Mouse (Mus musculus) lung, embryonic 15.5 days (tissue): ENCODE results near the gene Zg16. TPM values are rescaled to one million over a fixed set of nuclear protein-coding genes. Genes with fewer than 3 reads are reported as not detected.
"Not testable (repeated sequence)": the region's sequence is repeated elsewhere in the genome, so short reads cannot be mapped to it uniquely, and the experiment has no call there.

Experiments used
- ATAC-seq: fragments of 200-750 bp; cut with Nextera tagmentation; 2 replicates; pipeline ENCODE4 v1.8.0; 2017; ENCODE audit warnings: moderate number of reproducible peaks, borderline replicate concordance; ENCODE audit not compliant: low FRiP score, low TSS enrichment; ENCODE audit errors: extremely low read depth
- H3K27ac ChIP-seq: fragments of 300-500 bp; sonication (generic); 2 replicates; pipeline ENCODE4 v1.5.1; 2015; ENCODE audit warnings: moderate library complexity, mild to moderate bottlenecking, inconsistent platforms
- H3K27me3 ChIP-seq: fragments of 300-500 bp; sonication (generic); 2 replicates; pipeline ENCODE4 v1.6.1; 2015; ENCODE audit warnings: inconsistent platforms
- H3K36me3 ChIP-seq: fragments of 300-500 bp; sonication (generic); 2 replicates; pipeline ENCODE4 v1.6.1; 2015; ENCODE audit warnings: inconsistent platforms
- H3K4me1 ChIP-seq: fragments of 300-500 bp; sonication (generic); 2 replicates; pipeline ENCODE4 v1.6.1; 2015; ENCODE audit warnings: inconsistent platforms
- H3K4me2 ChIP-seq: fragments of 300-500 bp; sonication (generic); 2 replicates; pipeline ENCODE4 v1.6.1; 2015; ENCODE audit warnings: inconsistent platforms, mild to moderate bottlenecking, moderate library complexity
- H3K4me3 ChIP-seq: fragments of 300-500 bp; sonication (generic); 2 replicates; pipeline ENCODE4 v1.5.1; 2015; ENCODE audit warnings: mild to moderate bottlenecking, inconsistent platforms
- H3K9ac ChIP-seq: fragments of 300-500 bp; sonication (generic); 2 replicates; pipeline ENCODE4 v1.6.1; 2015; ENCODE audit warnings: inconsistent platforms
- H3K9me3 ChIP-seq: fragments of 300-500 bp; sonication (generic); 2 replicates; pipeline ENCODE4 v1.6.1; 2016; ENCODE audit warnings: inconsistent platforms
- WGBS: fragments of 180-500 bp; shearing (Covaris S2); methylation state at CpG from one replicate; pipeline ENCODE4 v1.1.7; 2015; 5-methylcytosine and 5-hydroxymethylcytosine counted together
- polyA plus RNA-seq: library from polyadenylated mRNA; unstranded; fragments of >200 nt; fragmentation: Nextera tagmentation; extraction: Ambion mirVana; gene quantifications from 2 replicates; pipeline ENCODE4 v1.2.1, GENCODE M21; 2015

The Zg16 gene
- polyA plus RNA-seq: not detected in 2 replicates

GRCm38 (mm10) chr7:127087278-127088010 is at the start of gene Zg16:
TSS of gene Zg16 (minus strand) at chr7:127087328.
- 0 out of 2 replicates have a peak, but pooled peaks cover 10% of the 10 kb centered on the region for H3K4me1 ChIP-seq
- not testable (repeated sequence) for H3K4me2 ChIP-seq, H3K4me3 ChIP-seq, H3K36me3 ChIP-seq, H3K9me3 ChIP-seq, H3K9ac ChIP-seq, H3K27ac ChIP-seq, H3K27me3 ChIP-seq, ATAC-seq
- WGBS: 71% methylated on average over 6 of the region's 6 CpGs

DNA sequence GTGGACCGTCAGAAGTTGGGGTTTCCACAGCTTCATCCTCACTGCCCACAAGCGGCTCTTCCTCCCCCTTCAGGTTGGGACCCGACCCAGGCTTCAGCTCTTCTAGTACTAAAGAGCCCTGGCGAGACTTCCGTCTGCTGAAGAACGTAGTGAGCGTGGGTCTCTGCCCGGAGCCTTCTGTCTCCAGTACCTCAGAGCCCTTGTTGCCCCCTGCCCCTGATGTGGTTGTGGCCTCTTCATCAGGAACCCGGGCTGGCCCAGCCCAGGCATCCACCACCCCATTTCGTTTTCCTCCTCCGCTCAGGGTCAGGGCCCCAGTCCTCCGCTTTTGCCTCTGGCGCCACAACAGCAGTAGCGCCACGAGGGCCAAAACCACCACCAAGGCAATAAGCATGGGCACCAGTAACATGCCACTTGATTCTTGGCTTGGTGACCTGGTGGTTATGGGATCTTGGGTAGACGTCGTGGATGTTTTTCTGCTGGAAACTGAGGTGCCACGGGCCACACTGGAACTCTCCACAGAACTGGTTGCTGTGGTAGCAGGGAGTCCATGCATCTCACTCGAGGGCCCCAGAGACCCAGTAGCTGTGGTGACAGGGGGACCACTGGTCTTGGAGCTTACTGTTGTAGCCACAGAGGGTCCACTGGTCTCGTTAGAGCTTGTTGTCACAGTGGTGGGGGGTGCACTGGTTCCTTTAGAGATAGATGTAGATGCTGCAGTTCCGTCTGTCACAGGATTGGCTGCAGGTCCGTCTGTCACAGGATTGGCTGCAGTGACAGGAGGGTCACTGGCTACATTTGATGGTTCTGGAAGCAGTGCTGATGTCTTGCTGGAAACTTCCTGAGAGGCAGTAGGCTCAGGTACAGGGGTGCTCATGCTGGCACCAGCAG is 49.3 kb upstream of the Zg16 start:
- no peaks in the 10 kb centered on the region for H3K9me3 ChIP-seq
- H3K4me2 ChIP-seq: no peak overlapping the region
- no peak overlapping the region for H3K27ac ChIP-seq
- H3K4me3 ChIP-seq: no peak overlapping the region
- no peaks in the 10 kb centered on the region for H3K27me3 ChIP-seq
- 77% methylated on average over 22 of the region's 22 CpGs for WGBS
- H3K9ac ChIP-seq: no peak overlapping the region
- no peak for ATAC-seq
- H3K36me3 ChIP-seq: no peaks in the 10 kb centered on the region
- no peaks in the 10 kb centered on the region for H3K4me1 ChIP-seq

- Histone ChIP-seq H3K4me1 (no peaks in the 10 kb centered on the region), H3K27ac (no peak overlapping the region), H3K9ac (no peak overlapping the region), H3K36me3 (no peaks in the 10 kb centered on the region), H3K9me3 (no peaks in the 10 kb centered on the region), H3K4me2 (no peak overlapping the region), H3K4me3 (no peak overlapping the region), H3K27me3 (no peaks in the 10 kb centered on the region)
- WGBS: 75% methylated on average over 11 of the region's 11 CpGs
- no peak for ATAC-seq
Observed at GRCm38 (mm10) chr7:127134821-127135447, 47.8 kb upstream of the Zg16 start.

GRCm38 (mm10) chr7:127133125-127133524 is 46.0 kb upstream of the Zg16 start:
- H3K4me1 ChIP-seq: no peaks in the 10 kb centered on the region
- no peak overlapping the region for H3K9ac ChIP-seq
- H3K36me3 ChIP-seq: no peaks in the 10 kb centered on the region
- H3K4me3 ChIP-seq: no peak overlapping the region
- no peaks in the 10 kb centered on the region for H3K27me3 ChIP-seq
- WGBS: 57% methylated on average over 5 of the region's 5 CpGs
- H3K27ac ChIP-seq: no peak overlapping the region
- H3K4me2 ChIP-seq: no peak overlapping the region
- ATAC-seq: no peak
- H3K9me3 ChIP-seq: no peaks in the 10 kb centered on the region

GRCm38 (mm10) chr7:127129638-127130037 is 42.5 kb upstream of the Zg16 start:
- H3K4me3 ChIP-seq: no peak overlapping the region
- H3K27me3 ChIP-seq: no peaks in the 10 kb centered on the region
- H3K36me3 ChIP-seq: no peaks in the 10 kb centered on the region
- no peak overlapping the region for H3K4me2 ChIP-seq
- no peaks in the 10 kb centered on the region for H3K4me1 ChIP-seq
- 0 out of 2 replicates have a peak, but pooled peaks have one; percentile 39 for ATAC-seq
- 6% methylated on average over 4 of the region's 4 CpGs for WGBS
- H3K9me3 ChIP-seq: no peaks in the 10 kb centered on the region
- H3K27ac ChIP-seq: no peak overlapping the region
- no peak overlapping the region for H3K9ac ChIP-seq

GRCm38 (mm10) chr7:127121911-127122270 is 34.8 kb upstream of the Zg16 start, which contains the start of gene Qprt:
TSS of gene Qprt (minus strand) at chr7:127122226.
- no peak for ATAC-seq
- 18% methylated on average over 7 of the region's 7 CpGs for WGBS
- Histone ChIP-seq H3K27me3 (peaks cover 42% of the 10 kb centered on the region), H3K9ac (no peak within 1 kb of the TSS), H3K4me2 (no peak within 1 kb of the TSS), H3K27ac (no peak within 1 kb of the TSS), H3K9me3 (peaks cover 6% of the 10 kb centered on the region; the same call in 1 of the 2 replicates), H3K4me1 (no peaks in the 10 kb centered on the region), H3K36me3 (no peaks in the 10 kb centered on the region), H3K4me3 (no peak within 1 kb of the TSS)

- H3K4me1 ChIP-seq: no peaks in the 10 kb centered on the region
- 15% methylated on average over 21 of the region's 21 CpGs for WGBS
- H3K9ac ChIP-seq: no peak overlapping the region
- H3K4me3 ChIP-seq: no peak overlapping the region
- peaks cover 42% of the 10 kb centered on the region for H3K27me3 ChIP-seq
- H3K9me3 ChIP-seq: peaks cover 6% of the 10 kb centered on the region; the same call in 1 of the 2 replicates
- no peak overlapping the region for H3K4me2 ChIP-seq
- no peak overlapping the region for H3K27ac ChIP-seq
- no peaks in the 10 kb centered on the region for H3K36me3 ChIP-seq
- ATAC-seq: no peak
Observed at GRCm38 (mm10) chr7:127121061-127121910, 34.2 kb upstream of the Zg16 start.

GRCm38 (mm10) chr7:127118671-127119445 is 31.7 kb upstream of the Zg16 start:
- no peak overlapping the region for H3K27ac ChIP-seq
- H3K4me1 ChIP-seq: no peaks in the 10 kb centered on the region
- H3K4me2 ChIP-seq: no peak overlapping the region
- no peaks in the 10 kb centered on the region for H3K36me3 ChIP-seq
- 0 out of 2 replicates have a peak, but pooled peaks have one; percentile 39 for ATAC-seq
- no peaks in the 10 kb centered on the region for H3K9me3 ChIP-seq
- 54% methylated on average over 14 of the region's 14 CpGs for WGBS
- H3K27me3 ChIP-seq: peaks cover 42% of the 10 kb centered on the region
- H3K4me3 ChIP-seq: no peak overlapping the region
- no peak overlapping the region for H3K9ac ChIP-seq

- no peak overlapping the region for H3K9ac ChIP-seq
- H3K4me1 ChIP-seq: peaks cover 5% of the 10 kb centered on the region; the same call in 1 of the 2 replicates
- H3K4me3 ChIP-seq: no peak overlapping the region
- H3K27ac ChIP-seq: no peak overlapping the region
- H3K9me3 ChIP-seq: no peaks in the 10 kb centered on the region
- H3K36me3 ChIP-seq: no peaks in the 10 kb centered on the region
- WGBS: 29% methylated on average over 5 of the region's 5 CpGs
- no peak for ATAC-seq
- H3K4me2 ChIP-seq: no peak overlapping the region
- peaks cover 38% of the 10 kb centered on the region for H3K27me3 ChIP-seq
Observed at GRCm38 (mm10) chr7:127117948-127118347, 30.8 kb upstream of the Zg16 start.

- no peaks in the 10 kb centered on the region for H3K9me3 ChIP-seq
- WGBS: 50% methylated on average over 11 of the region's 11 CpGs
- peaks cover 26% of the 10 kb centered on the region for H3K27me3 ChIP-seq
- no peak overlapping the region for H3K9ac ChIP-seq
- no peak overlapping the region for H3K4me2 ChIP-seq
- no peak overlapping the region for H3K4me3 ChIP-seq
- no peak overlapping the region for H3K27ac ChIP-seq
- no peak for ATAC-seq
- peaks cover 7% of the 10 kb centered on the region; the same call in 1 of the 2 replicates for H3K4me1 ChIP-seq
- H3K36me3 ChIP-seq: no peaks in the 10 kb centered on the region
Observed at GRCm38 (mm10) chr7:127116331-127116935, 29.3 kb upstream of the Zg16 start.
